Mouse (Mus musculus) C2C12 (cell line): ENCODE data around the gene Fbxo7.

Source experiments
- CTCF ChIP-seq: IDR thresholded peaks from one replicate; pipeline ENCODE4 v1.5.1; 2011; ENCODE audit not compliant: control insufficient read depth, insufficient read depth, insufficient read length
- FOSL1 ChIP-seq: IDR thresholded peaks from one replicate; pipeline ENCODE4 v1.8.0; 2011; ENCODE audit warnings: mild to moderate bottlenecking, low read length; ENCODE audit not compliant: poor library complexity, insufficient read depth, severe bottlenecking
- MAX ChIP-seq: IDR thresholded peaks from one replicate; pipeline ENCODE4 v1.6.1; 2011; ENCODE audit warnings: mild to moderate bottlenecking, control low read depth
- MYOG ChIP-seq: IDR thresholded peaks from one replicate; pipeline ENCODE4 v1.6.1; 2011; ENCODE audit not compliant: control insufficient read depth, insufficient read length; ENCODE audit errors: extremely low read depth
- USF1 ChIP-seq: IDR thresholded peaks from one replicate; pipeline ENCODE4 v1.6.1; 2011; ENCODE audit warnings: low read depth, mild to moderate bottlenecking, control low read depth, moderate library complexity

GRCm38 (mm10) chr10:86100281-86100851, 78.6 kb downstream of the Fbxo7 start:
- TF ChIP-seq USF1 (peak; percentile 88), CTCF (no peak), FOSL1 (peak; percentile 91), MYOG (no peak), MAX (peak; percentile 92)
